Mouse (Mus musculus) small intestine, adult 2 months (tissue): ENCODE results near the gene 4930402F06Rik.

ENCODE experiments used
- CTCF ChIP-seq: fragments of 200-500 bp; IDR thresholded peaks from 2 replicates; pipeline ENCODE4 v1.5.1; 2012; ENCODE audit warnings: low read depth, mild to moderate bottlenecking, control low read depth, inconsistent platforms, low read length, moderate library complexity, mixed read lengths; ENCODE audit not compliant: insufficient replicate concordance, insufficient read length; ENCODE audit errors: extremely low read depth
- POLR2A ChIP-seq: fragments of 200-500 bp; IDR thresholded peaks from 2 replicates; pipeline ENCODE4 v1.6.1; 2012; ENCODE audit warnings: low read depth, mild to moderate bottlenecking, control low read depth, inconsistent platforms, low read length, moderate library complexity

DNA sequence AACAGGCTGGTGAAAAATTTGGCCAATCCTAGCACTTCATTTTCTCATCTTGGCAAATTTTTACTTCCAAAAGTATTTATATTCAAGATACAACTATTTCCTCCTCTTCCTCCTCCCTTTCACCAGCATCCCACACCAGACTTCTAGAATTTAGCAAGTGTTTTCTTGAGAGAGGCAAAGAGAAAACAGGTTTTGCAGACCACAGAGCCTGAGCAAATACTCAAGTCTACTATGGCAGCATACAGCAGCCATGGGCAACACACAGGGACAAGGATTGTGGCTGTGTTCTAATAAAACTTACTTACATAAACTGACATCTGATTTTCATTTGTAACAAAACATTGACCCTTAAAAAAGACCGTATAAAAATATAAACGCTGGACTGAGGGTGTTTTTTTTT, 65.8 kb downstream of the 4930402F06Rik start:
- TF ChIP-seq CTCF, result no peak
- no peak for TF ChIP-seq POLR2A
